Mouse (Mus musculus) testis, adult 10 weeks (tissue): Measurements from ENCODE around the gene Cnksr1. TPM values are rescaled to one million over a fixed set of nuclear protein-coding genes. Genes with fewer than 3 reads are reported as not detected.

Experiments
- polyA plus RNA-seq: library from polyadenylated mRNA; stranded (reverse); fragments of 350-450 nt; fragmentation: Illumina TruSeq; extraction: RNeasy Lipid Tissue Mini Kit (QIAGEN cat#74804); gene quantifications from one replicate; pipeline ENCODE4 v1.2.3, GENCODE M21; 2014; ENCODE audit warnings: low read depth, low replicate concordance

The Cnksr1 gene
- polyA plus RNA-seq, result not detected

DNA sequence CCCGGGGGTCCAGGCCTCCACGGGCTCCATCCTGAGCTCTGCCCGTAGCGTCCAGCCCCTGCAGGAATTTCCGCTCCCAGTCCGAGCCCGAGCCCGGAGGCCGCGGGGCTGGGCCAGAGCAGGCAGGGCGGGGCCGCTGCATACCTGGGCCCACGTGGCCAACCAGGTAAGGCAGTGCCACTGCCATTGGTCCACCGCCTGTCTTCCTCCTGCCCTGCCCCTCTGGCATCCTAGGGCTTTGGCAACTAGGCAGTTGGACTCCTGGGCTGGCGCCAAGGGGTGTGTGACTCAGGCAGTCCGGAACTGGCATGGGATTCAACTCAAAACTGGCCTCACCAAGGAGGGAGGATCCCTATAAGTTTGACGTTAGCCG lies at the start of gene Cnksr1:
Cnksr1 (minus strand) TSS at position 121 of the 373 bp plus-strand sequence.

DNA sequence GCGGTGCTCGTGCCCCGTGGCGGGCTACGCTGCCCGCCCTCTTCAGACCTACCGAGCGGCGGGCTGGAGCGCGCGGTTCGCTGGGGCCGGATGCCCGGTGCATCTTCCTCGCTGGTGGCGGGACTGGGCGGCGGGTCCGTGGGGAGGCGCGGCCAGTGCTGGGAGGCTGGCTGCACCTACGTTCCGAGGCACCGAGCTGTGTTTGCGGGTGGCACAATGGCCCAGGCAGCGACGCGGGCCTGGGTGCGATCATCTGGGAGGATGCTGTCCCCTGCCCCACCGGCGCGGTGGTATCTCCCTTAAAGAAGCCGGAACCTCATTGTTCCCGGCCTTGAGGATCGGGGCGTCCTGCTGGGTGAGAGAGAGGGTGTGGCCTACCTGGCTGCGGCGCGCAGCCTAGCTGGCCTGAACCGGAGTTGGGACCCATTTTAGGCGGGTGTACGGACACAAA lies 49.4 kb upstream of the Cnksr1 start, which contains the start of gene Pdik1l:
Pdik1l (minus strand) TSS at position 321 of the 451 bp plus-strand sequence.

DNA sequence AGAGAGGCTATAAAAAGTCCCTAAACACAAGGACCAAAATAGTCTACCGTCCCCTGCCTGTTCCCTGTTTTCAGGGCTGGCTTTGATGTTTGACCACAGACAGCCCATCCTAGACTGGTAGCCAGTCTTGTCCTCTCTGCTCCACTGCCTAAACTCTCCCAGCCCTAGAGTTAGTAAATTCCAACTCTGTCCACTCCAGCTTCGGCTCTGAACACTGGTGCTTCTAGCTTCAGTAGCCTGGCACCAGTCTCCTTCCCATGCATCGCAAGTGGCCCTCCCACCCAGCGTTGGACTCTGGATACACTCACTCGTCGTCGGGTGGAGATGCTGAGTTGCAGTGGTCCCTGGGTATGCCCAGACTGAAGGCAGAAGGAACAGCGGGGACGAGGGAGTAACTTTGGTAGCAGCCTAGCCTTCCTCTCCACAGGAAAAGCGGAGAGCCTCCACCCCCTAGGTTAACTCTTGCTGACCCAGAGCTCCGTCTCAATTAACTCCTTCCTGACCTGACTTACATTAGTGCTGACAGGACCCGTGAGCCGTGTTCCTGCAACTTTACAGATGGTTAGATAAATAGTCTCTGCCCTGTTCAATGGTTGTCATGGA lies 15.6 kb upstream of the Cnksr1 start, which contains the start of gene Grrp1:
Grrp1 (minus strand) TSS at position 385 of the 603 bp plus-strand sequence.

DNA sequence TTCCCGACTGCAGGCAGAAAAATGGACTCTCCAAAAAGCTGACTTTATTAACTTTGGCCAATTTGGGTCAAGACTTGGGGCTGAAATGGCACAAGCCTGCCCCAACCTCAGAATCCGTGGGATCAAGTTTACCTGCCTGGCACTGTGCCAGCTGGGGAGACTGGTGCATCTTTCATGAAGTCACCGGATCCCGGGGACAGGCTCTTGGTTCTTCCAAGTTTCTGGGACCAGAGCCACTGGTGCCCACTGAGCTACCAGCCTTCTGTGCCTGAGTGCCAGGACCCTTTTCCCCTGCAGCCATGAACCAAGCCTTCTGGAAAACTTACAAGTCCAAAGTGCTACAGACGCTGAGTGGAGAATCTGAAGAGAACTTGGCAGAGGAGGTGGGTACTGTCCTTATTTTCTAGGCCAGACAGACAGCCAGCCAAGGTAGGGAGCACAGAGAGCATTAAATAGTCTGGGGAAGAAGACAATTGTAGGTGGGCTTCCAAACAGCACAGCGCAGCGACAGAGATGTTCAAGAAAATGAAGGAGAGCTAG lies 8.6 kb upstream of the Cnksr1 start, which contains the start of gene Gm30191:
Gm30191 (plus strand) TSS at position 217 of the 540 bp plus-strand sequence.

DNA sequence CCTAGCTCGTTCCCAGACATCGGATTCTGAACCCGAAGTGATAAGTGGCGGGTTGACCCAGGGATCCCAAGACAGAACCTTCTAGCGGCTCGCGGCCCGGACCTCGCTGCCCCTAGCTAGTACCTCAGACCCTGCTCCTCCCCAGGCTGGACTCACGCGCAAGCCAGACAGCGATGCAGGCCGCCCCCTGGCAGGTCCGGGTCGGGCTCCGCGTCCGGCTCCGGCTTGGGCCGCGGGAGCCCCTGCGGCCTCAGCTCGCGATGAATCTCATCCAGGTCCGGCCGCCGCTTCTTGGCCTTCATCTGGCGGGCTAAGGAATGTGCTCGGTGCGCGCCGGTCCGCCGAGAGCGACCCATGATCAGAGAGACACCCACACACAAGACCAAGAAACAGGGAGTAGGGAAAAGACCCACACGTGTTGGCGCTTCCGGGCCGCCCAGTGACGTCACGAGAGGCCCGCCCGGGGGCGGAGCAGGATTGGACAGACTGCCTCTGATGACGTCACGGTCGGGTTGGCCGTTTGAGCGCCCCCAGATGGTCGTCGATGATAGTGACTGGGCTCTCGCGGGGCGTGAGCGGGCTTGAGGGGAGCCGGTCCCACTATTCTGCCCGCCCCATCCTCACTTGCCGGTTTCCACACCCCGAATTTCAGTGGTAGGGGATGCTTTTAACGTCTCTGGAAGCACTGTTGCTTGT lies 7.1 kb upstream of the Cnksr1 start, which contains the start of gene Zfp593:
Zfp593 (minus strand) TSS at position 445 of the 696 bp plus-strand sequence.

DNA sequence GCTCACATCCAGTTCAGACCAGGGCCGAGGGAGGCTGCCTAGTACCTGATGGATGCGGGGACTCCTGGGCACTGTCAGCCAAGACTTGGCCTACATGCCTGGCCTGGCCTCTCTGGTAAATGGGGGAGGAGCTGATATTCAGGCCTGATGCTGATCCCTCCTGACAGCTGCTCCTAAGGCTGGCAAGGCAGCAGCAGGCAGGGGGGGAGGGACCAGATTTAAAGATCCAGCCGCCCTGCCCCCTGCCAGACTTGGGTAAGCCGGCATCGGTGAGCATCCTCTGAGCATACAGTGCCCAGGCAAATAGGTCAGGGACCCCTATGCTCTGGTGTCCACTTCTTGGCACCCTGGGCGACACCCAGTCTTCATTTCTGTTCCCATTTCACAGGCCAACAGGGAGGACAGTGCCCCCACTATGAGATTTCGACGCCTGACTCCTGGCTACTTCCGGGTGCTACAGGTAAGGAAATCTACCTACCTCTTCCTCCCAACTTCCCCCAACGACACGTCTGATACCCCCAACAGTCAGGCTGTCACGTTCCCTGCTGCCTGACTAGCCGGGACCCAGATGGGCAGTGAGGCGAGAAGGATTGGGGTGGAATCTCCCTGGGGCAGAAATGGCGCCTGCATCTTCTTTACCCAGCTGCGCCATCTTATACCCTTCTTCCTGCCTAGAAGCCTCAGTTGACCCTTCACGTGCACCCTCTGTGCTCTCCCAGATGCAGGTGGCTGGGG lies 5.5 kb upstream of the Cnksr1 start, which contains the start of gene E130218I03Rik:
E130218I03Rik (plus strand) TSS at position 147 of the 735 bp plus-strand sequence.

DNA sequence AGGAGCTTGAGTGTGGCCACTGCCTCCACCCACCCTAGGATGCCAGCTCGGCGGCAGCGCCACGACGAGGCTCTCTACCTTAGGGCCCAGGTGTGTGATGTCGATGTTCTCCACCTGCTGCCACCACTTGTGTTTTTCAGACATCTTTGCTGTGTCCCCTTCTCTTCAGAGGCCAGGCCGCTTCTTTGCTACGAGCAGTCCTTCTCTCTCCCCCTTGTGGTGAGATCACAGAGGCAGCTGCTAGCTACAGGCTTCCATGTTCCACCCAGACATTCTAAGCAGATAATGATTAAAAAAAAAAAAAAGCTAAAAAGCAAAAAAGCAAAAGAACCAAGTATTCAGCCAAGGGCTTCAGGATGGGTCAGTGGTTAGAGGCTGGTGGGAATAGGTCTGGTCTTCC lies 11.0 kb downstream of the Cnksr1 start, which contains the start of gene Catsper4:
Catsper4 (minus strand) TSS at position 190 of the 400 bp plus-strand sequence.

DNA sequence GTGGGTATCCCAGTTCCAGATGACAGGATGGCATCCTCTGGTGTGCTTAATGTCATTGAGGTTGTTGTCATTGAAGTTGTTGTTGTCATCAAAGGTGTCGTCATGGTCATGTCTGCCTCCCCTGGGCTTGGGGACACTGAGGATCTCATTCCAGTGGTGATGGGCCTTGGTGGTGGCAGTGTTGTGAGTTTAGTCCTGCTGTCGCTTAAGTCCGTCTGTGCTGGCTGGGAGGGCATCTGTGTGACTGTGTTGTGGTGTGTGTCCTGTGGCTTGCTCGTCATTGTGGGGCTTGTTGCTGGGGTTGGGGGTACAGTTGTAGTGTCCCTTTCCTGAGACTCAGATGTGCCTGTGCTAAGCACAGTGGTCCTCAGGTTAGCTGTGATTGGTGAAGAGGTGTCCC lies 35.3 kb downstream of the Cnksr1 start, which contains the start of gene Gm7534:
Gm7534 (minus strand) TSS at position 101 of the 400 bp plus-strand sequence.

Other genes starting within 250 kb of the Cnksr1 start
- 11.6 TPM for gene Dhdds, start 237.5 kb downstream of the Cnksr1 start, polyA plus RNA-seq
- 3.3 TPM for gene Lin28a, start 219.6 kb downstream of the Cnksr1 start, polyA plus RNA-seq
- gene Zfp683, start 184.6 kb downstream of the Cnksr1 start, polyA plus RNA-seq, result not detected
- 0.17 TPM for gene Crybg2, start 177.6 kb downstream of the Cnksr1 start, polyA plus RNA-seq
- gene Cd52, start 143.3 kb downstream of the Cnksr1 start, polyA plus RNA-seq, result 12.2 TPM
- 17.0 TPM for gene Ubxn11, start 135.8 kb downstream of the Cnksr1 start, polyA plus RNA-seq
- gene Sh3bgrl3, start 109.6 kb downstream of the Cnksr1 start, polyA plus RNA-seq, result 3.2 TPM
- gene Cep85, start 51.3 kb downstream of the Cnksr1 start, polyA plus RNA-seq, result 53.0 TPM
- gene Gm7534, start 35.4 kb downstream of the Cnksr1 start, polyA plus RNA-seq, result not detected
- 32.9 TPM for gene Catsper4, start 11.0 kb downstream of the Cnksr1 start, polyA plus RNA-seq
- gene E130218I03Rik, start 5.3 kb upstream of the Cnksr1 start, polyA plus RNA-seq, result not detected
- gene Zfp593, start 7.2 kb upstream of the Cnksr1 start, polyA plus RNA-seq, result 0.59 TPM
- not detected for gene Gm30191, start 8.5 kb upstream of the Cnksr1 start, polyA plus RNA-seq
- gene Grrp1, start 15.7 kb upstream of the Cnksr1 start, polyA plus RNA-seq, result not detected
- 13.0 TPM for gene Pdik1l, start 49.5 kb upstream of the Cnksr1 start, polyA plus RNA-seq
- gene Trim63, start 76.7 kb upstream of the Cnksr1 start, polyA plus RNA-seq, result 0.77 TPM
- gene Slc30a2, start 104.8 kb upstream of the Cnksr1 start, polyA plus RNA-seq, result 14.4 TPM
- gene Extl1, start 145.5 kb upstream of the Cnksr1 start, polyA plus RNA-seq, result not detected
- 14.2 TPM for gene Pafah2, start 157.9 kb upstream of the Cnksr1 start, polyA plus RNA-seq
- gene Stmn1, start 229.9 kb upstream of the Cnksr1 start, polyA plus RNA-seq, result 247 TPM